Mouse (Mus musculus): Measurements from ENCODE around the gene Kcnh1. TPM values are rescaled to one million over a fixed set of nuclear protein-coding genes. Genes with fewer than 3 reads are reported as not detected.

The Kcnh1 gene
- total and polyA plus RNA-seq, 3 experiments: not detected

DNA sequence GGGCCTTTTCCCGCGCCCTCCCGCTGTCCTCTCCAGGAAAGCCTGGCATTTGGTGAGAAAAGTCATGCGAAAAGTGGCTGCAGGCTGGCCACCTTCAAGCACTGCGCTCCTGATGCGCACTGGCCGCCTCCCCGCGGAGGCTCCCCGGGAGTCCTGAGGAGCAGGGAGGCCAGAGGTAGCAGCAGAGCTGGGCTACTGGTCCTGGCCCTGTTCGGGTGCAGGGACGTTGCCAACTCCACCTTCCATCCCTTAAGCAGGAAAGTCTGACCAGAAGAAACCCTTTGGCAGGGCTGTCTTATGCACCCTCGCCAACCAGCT, 707 bp downstream of the Kcnh1 start:
- Histone ChIP-seq H3K4me2 (ENCODE audit: insufficient read depth, low read depth, poor library complexity, severe bottlenecking) (no peak overlapping the region), H3K9ac (ENCODE audit: insufficient read depth, low read depth) (no peak overlapping the region), H3K27me3 (replicated peaks) (peaks cover 23% of the 10 kb centered on the region), H3K27ac (ENCODE audit: insufficient read depth, low read depth) (no peak overlapping the region), H3K4me3 (replicated peaks in 1 of 3; ENCODE audit: low read depth in 2 of 3, low read length in 2 of 3, poor library complexity in 1 of 3) (no peak overlapping the region), H3K36me3 (replicated peaks in 1 of 2; ENCODE audit: control insufficient read depth in 1 of 2, insufficient read depth in 1 of 2, low read length in 1 of 2) (no peaks in the 10 kb centered on the region), H3K79me2 (replicated peaks; ENCODE audit: control insufficient read depth, extremely low read depth, insufficient read depth, poor library complexity, severe bottlenecking) (no peaks in the 10 kb centered on the region), H3K9me3 (replicated peaks; ENCODE audit: low read length) (no peaks in the 10 kb centered on the region), H3K4me1 (ENCODE audit: control insufficient read depth in 1 of 2, insufficient read depth in 2 of 2) (0 out of 4 replicates have a peak, but pooled peaks cover 0 to 2% of the 10 kb centered on the region in 2 experiments)
- in situ Hi-C loops (cut with MboI; ENCODE audit: low pct_ligation_motif_present, low pct_unique_long_range_greater_than_20kb, low sequenced_read_pairs): loop anchor here (25.0 kb wide), 1 partner anchor 521 kb away; no protein-coding TSS in a partner anchor
- dilution Hi-C loops (cut with MboI; ENCODE audit: extremely low pct_ligation_motif_present, extremely low pct_unique_long_range_greater_than_20kb, low sequenced_read_pairs): no loop called here
- TF ChIP-seq RCOR1 (conservative IDR thresholded peaks at IDR 0.05; ENCODE audit: low read depth, low read length) (no peak), USF2 (conservative IDR thresholded peaks at IDR 0.05; ENCODE audit: low read depth, low read length) (no peak), GABPA (IDR thresholded peaks at IDR 0.05; ENCODE audit: insufficient replicate concordance, low read depth, low read length) (no peak), TBP (conservative IDR thresholded peaks at IDR 0.05; ENCODE audit: low read depth, low read length) (no peak), ZMIZ1 (IDR thresholded peaks at IDR 0.05; ENCODE audit: low read depth, low read length) (no peak), NRF1 (IDR thresholded peaks at IDR 0.05; ENCODE audit: low read depth, low read length) (no peak), RAD21 (IDR thresholded peaks at IDR 0.05; ENCODE audit: low read depth, low read length) (no peak), CHD1 (IDR thresholded peaks at IDR 0.05; ENCODE audit: low read depth, low read length) (no peak), MAFK (IDR thresholded peaks at IDR 0.05; ENCODE audit: insufficient replicate concordance, low read length) (no peak), ZC3H11A (IDR thresholded peaks at IDR 0.05; ENCODE audit: low read depth, low read length) (no peak), KAT2A (IDR thresholded peaks at IDR 0.05; ENCODE audit: insufficient replicate concordance, low read length) (no peak), JUND (conservative IDR thresholded peaks at IDR 0.05; ENCODE audit: low read depth, low read length) (no peak), SIN3A (IDR thresholded peaks at IDR 0.05; ENCODE audit: low read length) (no peak)
- DNase-seq (ENCODE audit: extremely low read depth): no peak

- no peak for TF ChIP-seq MXI1 (IDR thresholded peaks at IDR 0.05; ENCODE audit: low read depth, low read length)
- no peak for TF ChIP-seq MYC (IDR thresholded peaks at IDR 0.05; ENCODE audit: low read depth, low read length)
- TF ChIP-seq BHLHE40 (IDR thresholded peaks at IDR 0.05; ENCODE audit: low read depth, low read length): no peak
- TF ChIP-seq ZMIZ1 (IDR thresholded peaks at IDR 0.05; ENCODE audit: low read depth, low read length): no peak
- dilution Hi-C loops (cut with MboI; ENCODE audit: extremely low pct_ligation_motif_present, extremely low pct_unique_long_range_greater_than_20kb, low sequenced_read_pairs): no loop called here
These were observed 1.3 kb downstream of the Kcnh1 start for GRCm38 (mm10) chr1:192191859-192192258.

More at GRCm38 (mm10) chr1:192191859-192192258, 1.3 kb downstream of the Kcnh1 start:
- H3K36me3 ChIP-seq (replicated peaks in 1 of 2; ENCODE audit: control insufficient read depth in 1 of 2, insufficient read depth in 1 of 2, low read length in 1 of 2): no peaks in the 10 kb centered on the region
- DNase-seq (ENCODE audit: extremely low read depth): no peak
- H3K4me2 ChIP-seq (ENCODE audit: insufficient read depth, low read depth, poor library complexity, severe bottlenecking): no peak overlapping the region
- no peak overlapping the region for H3K4me3 ChIP-seq (replicated peaks in 1 of 3; ENCODE audit: low read depth in 2 of 3, low read length in 2 of 3, poor library complexity in 1 of 3)
- peaks cover 20% of the 10 kb centered on the region for H3K27me3 ChIP-seq (replicated peaks)
- no peak overlapping the region for H3K9ac ChIP-seq (ENCODE audit: insufficient read depth, low read depth)
- no peaks in the 10 kb centered on the region for H3K79me2 ChIP-seq (replicated peaks; ENCODE audit: control insufficient read depth, extremely low read depth, insufficient read depth, poor library complexity, severe bottlenecking)
- in situ Hi-C loops (cut with MboI; ENCODE audit: low pct_ligation_motif_present, low pct_unique_long_range_greater_than_20kb, low sequenced_read_pairs): loop anchor here (25.0 kb wide), 1 partner anchor 520 kb away; no protein-coding TSS in a partner anchor
- 0 out of 4 replicates have a peak, but pooled peaks cover 0 to 2% of the 10 kb centered on the region in 2 experiments for H3K4me1 ChIP-seq (ENCODE audit: control insufficient read depth in 1 of 2, insufficient read depth in 2 of 2)
- no peak overlapping the region for H3K27ac ChIP-seq (ENCODE audit: insufficient read depth, low read depth)
- no peaks in the 10 kb centered on the region for H3K9me3 ChIP-seq (replicated peaks; ENCODE audit: low read length)

Measured in CH12.LX (cell line).